Mouse (Mus musculus) liver, embryonic 13.5 days (tissue): ENCODE measurements around the gene D430041D05Rik. TPM values are rescaled to one million over a fixed set of nuclear protein-coding genes. Genes with fewer than 3 reads are reported as not detected.

Experiments used
- ATAC-seq: fragments of 200-750 bp; cut with Nextera tagmentation; 2 replicates; pipeline ENCODE4 v1.8.0; 2017; ENCODE audit warnings: low read depth, mild to moderate bottlenecking, moderate number of reproducible peaks, moderate library complexity
- DNase-seq: peaks from one replicate; pipeline ENCODE4 v3.0.0; 2022
- H3K27ac ChIP-seq: fragments of 300-500 bp; sonication (generic); 2 replicates; pipeline ENCODE4 v1.5.1; 2015; ENCODE audit warnings: moderate library complexity, mild to moderate bottlenecking, inconsistent platforms
- H3K27me3 ChIP-seq: fragments of 300-500 bp; sonication (generic); 2 replicates; pipeline ENCODE4 v1.6.1; 2015; ENCODE audit warnings: mild to moderate bottlenecking, inconsistent platforms
- H3K36me3 ChIP-seq: fragments of 300-500 bp; sonication (generic); 2 replicates; pipeline ENCODE4 v1.6.1; 2015; ENCODE audit warnings: mild to moderate bottlenecking, inconsistent platforms
- H3K4me1 ChIP-seq: fragments of 300-500 bp; sonication (generic); replicated peaks from 2 replicates; pipeline ENCODE4 v1.6.1; 2015; ENCODE audit warnings: inconsistent platforms
- H3K4me2 ChIP-seq: fragments of 300-500 bp; sonication (generic); 2 replicates; pipeline ENCODE4 v1.6.1; 2015; ENCODE audit warnings: inconsistent platforms, mild to moderate bottlenecking, moderate library complexity
- H3K4me3 ChIP-seq: fragments of 300-500 bp; sonication (generic); replicated peaks from 2 replicates; pipeline ENCODE4 v1.5.1; 2015; ENCODE audit warnings: mild to moderate bottlenecking, inconsistent platforms
- H3K9ac ChIP-seq: fragments of 300-500 bp; sonication (generic); 2 replicates; pipeline ENCODE4 v1.6.1; 2015; ENCODE audit warnings: mild to moderate bottlenecking, inconsistent platforms
- H3K9me3 ChIP-seq: fragments of 300-500 bp; sonication (generic); replicated peaks from 2 replicates; pipeline ENCODE4 v1.6.1; 2016; ENCODE audit warnings: inconsistent platforms
- WGBS: fragments of 180-500 bp; shearing (Covaris S2); methylation state at CpG from one replicate; pipeline ENCODE4 v1.1.7; 2015; ENCODE audit not compliant: insufficient replicate concordance; 5-methylcytosine and 5-hydroxymethylcytosine counted together
- polyA plus RNA-seq: library from polyadenylated mRNA; unstranded; fragments of >200 nt; fragmentation: Nextera tagmentation; extraction: Ambion mirVana; gene quantifications from 2 replicates; pipeline ENCODE4 v1.2.1, GENCODE M21; 2015

D430041D05Rik gene
- polyA plus RNA-seq, 1 experiment from 2014 or later, result 0.01 TPM

- H3K27me3 ChIP-seq, result no peaks in the 10 kb centered on the region
- H3K9me3 ChIP-seq, result no peaks in the 10 kb centered on the region
- H3K9ac ChIP-seq, result no peak overlapping the region
- no peak overlapping the region for H3K4me2 ChIP-seq
- H3K4me1 ChIP-seq, result no peaks in the 10 kb centered on the region
- no peak for ATAC-seq
- no peak overlapping the region for H3K27ac ChIP-seq
- DNase-seq, result no peak
- H3K4me3 ChIP-seq, result no peak overlapping the region
- H3K36me3 ChIP-seq, result no peaks in the 10 kb centered on the region
- 7% methylated on average over 4 of the region's 4 CpGs for WGBS
These were observed 226.5 kb downstream of the D430041D05Rik start for GRCm38 (mm10) chr2:104184296-104184695.

GRCm38 (mm10) chr2:104183246-104183845 is 227.5 kb downstream of the D430041D05Rik start:
- 49% methylated on average over 5 of the region's 5 CpGs for WGBS
- Histone ChIP-seq H3K9ac (no peak overlapping the region), H3K27ac (no peak overlapping the region), H3K9me3 (no peaks in the 10 kb centered on the region), H3K36me3 (no peaks in the 10 kb centered on the region), H3K4me3 (no peak overlapping the region), H3K4me2 (no peak overlapping the region), H3K4me1 (no peaks in the 10 kb centered on the region), H3K27me3 (peaks cover 4% of the 10 kb centered on the region; the same call in 1 of the 2 replicates)
- no peak for ATAC-seq
- DNase-seq, result no peak

- 23% methylated on average over 8 of the region's 8 CpGs for WGBS
- Histone ChIP-seq H3K4me3 (no peak overlapping the region), H3K27me3 (peaks cover 23% of the 10 kb centered on the region; the same call in 1 of the 2 replicates), H3K9ac (no peak overlapping the region), H3K4me2 (no peak overlapping the region), H3K36me3 (no peaks in the 10 kb centered on the region), H3K9me3 (no peaks in the 10 kb centered on the region), H3K4me1 (peaks cover 4% of the 10 kb centered on the region), H3K27ac (no peak overlapping the region)
- DNase-seq (no peak), ATAC-seq (no peak)
These were observed 231.2 kb downstream of the D430041D05Rik start for GRCm38 (mm10) chr2:104179636-104180035.

GRCm38 (mm10) chr2:104178251-104178650 is 232.6 kb downstream of the D430041D05Rik start:
- Histone ChIP-seq H3K4me3 (no peak overlapping the region), H3K36me3 (no peaks in the 10 kb centered on the region), H3K27me3 (peaks cover 27% of the 10 kb centered on the region; the same call in 1 of the 2 replicates), H3K4me2 (no peak overlapping the region), H3K9me3 (no peaks in the 10 kb centered on the region), H3K4me1 (peaks cover 4% of the 10 kb centered on the region), H3K27ac (no peak overlapping the region), H3K9ac (no peak overlapping the region)
- no peak for DNase-seq
- 31% methylated on average over 4 of the region's 4 CpGs for WGBS
- ATAC-seq, result no peak

- no peak overlapping the region for H3K4me2 ChIP-seq
- no peaks in the 10 kb centered on the region for H3K9me3 ChIP-seq
- 16% methylated on average over 13 of the region's 13 CpGs for WGBS
- DNase-seq (no peak), ATAC-seq (no peak)
- peaks cover 4% of the 10 kb centered on the region for H3K4me1 ChIP-seq
- peak overlapping the region; percentile 20; the same call in 1 of the 2 replicates for H3K27ac ChIP-seq
- no peak overlapping the region for H3K4me3 ChIP-seq
- no peak overlapping the region for H3K9ac ChIP-seq
- H3K36me3 ChIP-seq, result no peaks in the 10 kb centered on the region
- peaks cover 30% of the 10 kb centered on the region; the same call in 1 of the 2 replicates for H3K27me3 ChIP-seq
These were observed 233.7 kb downstream of the D430041D05Rik start for GRCm38 (mm10) chr2:104176979-104177704.

GRCm38 (mm10) chr2:104176166-104176978 is 234.4 kb downstream of the D430041D05Rik start:
- Histone ChIP-seq H3K27ac (no peak overlapping the region), H3K9ac (no peak overlapping the region), H3K27me3 (peaks cover 35% of the 10 kb centered on the region; the same call in 1 of the 2 replicates), H3K4me2 (no peak overlapping the region), H3K36me3 (no peaks in the 10 kb centered on the region), H3K9me3 (no peaks in the 10 kb centered on the region), H3K4me3 (no peak overlapping the region), H3K4me1 (peaks cover 4% of the 10 kb centered on the region)
- 46% methylated on average over 17 of the region's 17 CpGs for WGBS
- ATAC-seq (no peak), DNase-seq (no peak)

- WGBS, result 73% methylated on average over 9 of the region's 9 CpGs
- peaks cover 4% of the 10 kb centered on the region for H3K4me1 ChIP-seq
- H3K27me3 ChIP-seq, result peaks cover 35% of the 10 kb centered on the region; the same call in 1 of the 2 replicates
- DNase-seq (no peak), ATAC-seq (no peak)
- H3K9ac ChIP-seq, result no peak overlapping the region
- H3K9me3 ChIP-seq, result no peaks in the 10 kb centered on the region
- no peak overlapping the region for H3K4me2 ChIP-seq
- H3K36me3 ChIP-seq, result no peaks in the 10 kb centered on the region
- H3K4me3 ChIP-seq, result no peak overlapping the region
- H3K27ac ChIP-seq, result no peak overlapping the region
These were observed 235.2 kb downstream of the D430041D05Rik start for GRCm38 (mm10) chr2:104175476-104176165.

- DNase-seq, result no peak
- Histone ChIP-seq H3K4me1 (peaks cover 4% of the 10 kb centered on the region), H3K9ac (no peak overlapping the region), H3K4me2 (no peak overlapping the region), H3K27me3 (peaks cover 32% of the 10 kb centered on the region; the same call in 1 of the 2 replicates), H3K36me3 (no peaks in the 10 kb centered on the region), H3K27ac (no peak overlapping the region), H3K4me3 (no peak overlapping the region), H3K9me3 (no peaks in the 10 kb centered on the region)
- WGBS, result 71% methylated on average over 3 of the region's 3 CpGs
- no peak for ATAC-seq
These were observed 237.4 kb downstream of the D430041D05Rik start for GRCm38 (mm10) chr2:104173431-104173830.

GRCm38 (mm10) chr2:104172695-104173348 is 238.0 kb downstream of the D430041D05Rik start:
- Histone ChIP-seq H3K27me3 (peaks cover 28% of the 10 kb centered on the region; the same call in 1 of the 2 replicates), H3K4me3 (no peak overlapping the region), H3K4me2 (no peak overlapping the region), H3K27ac (no peak overlapping the region), H3K9me3 (no peaks in the 10 kb centered on the region), H3K36me3 (no peaks in the 10 kb centered on the region), H3K4me1 (peaks cover 4% of the 10 kb centered on the region), H3K9ac (no peak overlapping the region)
- DNase-seq (no peak), ATAC-seq (no peak)
- 25% methylated on average over 11 of the region's 11 CpGs for WGBS

GRCm38 (mm10) chr2:104168186-104168896 is 242.5 kb downstream of the D430041D05Rik start:
- no peaks in the 10 kb centered on the region for H3K4me1 ChIP-seq
- H3K36me3 ChIP-seq, result no peaks in the 10 kb centered on the region
- no peak overlapping the region for H3K27ac ChIP-seq
- H3K4me2 ChIP-seq, result no peak overlapping the region
- H3K4me3 ChIP-seq, result no peak overlapping the region
- DNase-seq (no peak), ATAC-seq (no peak)
- H3K9ac ChIP-seq, result no peak overlapping the region
- H3K9me3 ChIP-seq, result no peaks in the 10 kb centered on the region
- WGBS, result 81% methylated on average over 17 of the region's 17 CpGs
- 0 out of 2 replicates have a peak, but pooled peaks cover 8% of the 10 kb centered on the region for H3K27me3 ChIP-seq
